Mouse (Mus musculus): Measurements from ENCODE around the gene Fhit.

The Fhit gene

DNA sequence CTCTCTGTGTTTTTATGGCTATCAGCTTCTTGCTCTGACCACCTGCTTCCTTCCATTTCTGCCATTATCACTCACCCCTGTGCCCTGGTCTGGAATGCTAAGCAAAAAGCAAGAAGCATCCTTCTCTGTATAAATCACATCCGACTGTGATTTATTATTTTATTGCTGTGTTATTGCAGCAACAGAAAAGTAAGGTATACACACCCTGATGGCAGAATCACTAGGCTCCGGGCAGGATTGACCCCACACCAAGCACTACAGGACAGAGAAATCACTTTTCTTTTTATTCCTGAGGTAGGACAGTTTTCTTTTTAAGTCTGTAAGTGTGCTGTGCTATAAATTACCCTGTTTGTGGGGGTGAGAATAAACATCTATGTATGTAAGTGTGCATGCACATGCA, 460.1 kb downstream of the Fhit start:
- no peak for DNase-seq

DNA sequence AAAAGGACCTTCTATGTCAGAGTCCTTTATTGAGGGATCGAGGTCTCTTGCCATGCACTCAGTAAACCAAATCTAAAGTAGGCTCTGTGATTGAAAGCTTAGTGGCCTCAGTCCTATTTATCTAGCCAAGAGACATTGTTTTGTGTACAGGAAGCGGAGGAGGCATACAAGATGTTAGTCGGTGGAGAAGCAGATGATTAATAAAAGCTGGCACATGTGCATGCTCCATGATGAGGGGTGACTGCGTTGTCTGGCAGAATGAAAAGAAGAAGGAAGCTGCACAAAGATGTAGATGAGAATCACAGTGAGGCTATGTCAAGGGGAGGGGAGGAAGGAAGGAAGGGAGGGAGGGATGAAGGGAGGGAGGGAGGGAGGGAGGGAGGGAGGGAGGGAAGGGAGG, 481.8 kb downstream of the Fhit start:
- DNase-seq: no peak

DNA sequence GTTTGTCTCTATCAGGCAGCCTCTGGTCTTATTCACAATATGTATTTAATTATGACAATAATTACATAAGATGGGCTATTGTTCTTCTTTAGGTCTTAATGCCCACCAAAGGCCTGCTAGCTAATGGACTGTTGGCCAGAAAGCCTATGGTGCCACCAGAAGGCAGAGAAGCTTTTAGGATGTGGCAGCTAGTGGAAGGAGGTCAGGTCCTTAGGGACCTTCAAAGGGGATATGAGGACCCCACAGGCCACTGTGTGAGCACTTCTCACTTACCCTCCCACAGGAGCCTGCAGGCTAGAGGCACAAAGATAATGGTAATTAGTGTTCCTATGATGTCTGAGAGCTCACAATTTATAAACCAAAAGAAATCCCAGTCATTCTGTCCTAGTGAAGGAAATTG, 482.2 kb downstream of the Fhit start:
- DNase-seq: no peak

DNA sequence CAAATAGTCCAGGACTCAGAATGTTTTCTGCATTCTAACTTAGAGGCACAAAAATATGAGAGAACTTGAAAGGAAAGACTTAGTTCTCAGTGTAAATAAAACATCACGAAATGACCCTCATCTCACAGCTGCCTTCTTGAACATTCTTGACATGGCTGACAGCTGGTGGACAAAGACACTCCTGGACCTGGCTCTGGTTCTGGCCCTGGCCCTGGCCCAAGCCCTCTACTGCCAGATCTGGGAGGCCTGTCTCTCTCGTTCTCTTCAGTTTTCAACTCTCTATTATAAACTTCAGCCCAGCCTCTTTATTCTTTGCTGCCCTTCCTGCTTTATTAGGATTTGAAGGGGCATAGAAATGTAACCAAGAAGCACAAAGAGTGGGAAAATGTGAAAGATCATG, 484.2 kb downstream of the Fhit start:
- no peak for DNase-seq

DNA sequence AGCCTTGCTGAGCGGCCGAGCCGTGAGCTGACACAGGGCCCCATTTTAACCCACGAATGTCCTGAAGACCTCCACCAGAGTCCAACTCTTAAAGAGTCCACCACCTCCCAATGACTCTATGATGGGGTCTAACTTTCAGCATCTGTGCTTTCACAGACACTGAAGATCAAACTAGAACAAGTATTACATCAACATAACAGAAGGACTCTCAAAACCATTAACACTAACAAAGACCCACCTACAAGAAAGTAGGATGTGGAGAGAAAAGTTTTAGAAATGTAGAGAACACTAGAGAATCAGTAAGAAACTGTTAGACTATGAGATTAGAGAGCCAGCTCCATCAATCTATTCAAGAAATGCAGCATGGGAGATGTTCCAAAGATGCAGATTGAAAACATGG, 501.6 kb downstream of the Fhit start:
- no peak for DNase-seq

DNA sequence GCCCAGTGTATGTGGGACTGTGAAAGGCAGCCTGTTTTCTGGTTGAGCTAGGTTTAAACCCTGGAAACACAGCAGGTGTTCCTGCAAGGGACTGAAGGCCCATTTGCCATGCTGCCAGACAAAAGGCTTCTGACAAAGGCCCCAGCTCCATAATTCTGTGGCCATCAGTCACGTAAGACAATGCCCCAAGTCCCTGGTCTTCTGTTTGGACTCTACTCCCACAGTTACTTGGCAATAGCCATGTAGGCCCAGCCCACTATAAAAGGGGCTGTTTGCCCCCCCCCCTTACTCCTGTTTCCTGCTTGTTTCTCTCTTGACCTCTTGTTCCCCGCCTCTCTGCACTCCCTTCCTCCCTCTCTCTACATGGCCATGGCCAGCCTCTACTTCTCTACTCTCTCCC, 502.5 kb downstream of the Fhit start:
- no peak for DNase-seq

DNA sequence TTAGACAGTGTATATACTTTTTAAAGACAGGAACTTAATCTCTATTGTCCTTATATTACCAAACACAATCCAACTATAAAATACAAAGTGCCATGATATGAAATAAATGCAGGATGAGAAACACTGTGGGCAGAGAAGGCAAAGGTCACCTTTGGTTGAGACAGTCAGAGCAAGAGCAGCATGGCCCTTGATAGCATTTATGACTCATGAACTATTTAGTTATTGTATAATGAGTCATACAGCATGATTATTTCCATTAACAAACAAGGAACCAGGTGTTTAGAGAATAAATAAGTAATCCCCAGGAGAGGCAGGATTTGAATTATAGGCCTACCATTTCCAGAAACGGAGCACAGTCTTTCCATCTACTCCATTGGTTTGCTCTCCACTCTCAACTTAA, 503.6 kb downstream of the Fhit start:
- no peak for DNase-seq

DNA sequence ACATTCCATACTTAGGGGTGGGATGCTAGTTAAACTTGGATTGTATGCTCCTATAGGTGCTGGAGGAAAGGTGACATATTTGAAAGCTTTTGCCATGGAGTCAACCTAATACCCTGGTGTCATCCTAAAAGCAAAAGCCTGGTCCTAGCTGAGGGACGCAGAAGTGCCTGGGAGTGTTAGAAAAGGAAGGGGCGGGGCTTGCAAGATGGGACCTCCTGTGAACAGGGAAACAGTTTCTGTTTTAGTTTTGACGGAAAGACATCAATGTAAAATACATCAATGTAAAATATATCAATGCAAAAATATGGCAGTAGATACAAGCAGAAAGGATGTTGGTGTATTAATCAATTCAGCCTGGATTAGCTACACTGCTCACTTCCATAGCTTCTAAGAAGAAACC, 504.5 kb downstream of the Fhit start:
- no peak for DNase-seq

DNA sequence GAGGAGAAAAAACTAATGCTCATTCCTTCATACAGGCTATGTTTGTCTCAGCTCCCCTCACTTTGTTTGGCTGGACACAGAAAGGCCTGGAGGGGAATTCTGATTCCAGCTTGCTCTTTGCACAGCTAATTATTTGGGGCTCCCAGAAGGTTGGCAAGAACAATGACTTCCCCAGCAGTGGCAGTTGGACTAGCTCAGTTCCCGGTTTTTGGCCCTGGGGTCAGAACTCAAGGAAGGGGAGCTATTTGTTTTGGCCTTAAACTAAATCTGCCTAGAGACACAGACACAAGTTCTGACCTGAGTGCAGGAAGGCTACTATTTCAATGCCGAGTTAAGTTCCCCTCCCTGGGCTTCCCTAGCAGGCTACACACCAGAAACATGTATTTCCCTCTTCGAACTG, 506.0 kb downstream of the Fhit start:
- DNase-seq: no peak

DNA sequence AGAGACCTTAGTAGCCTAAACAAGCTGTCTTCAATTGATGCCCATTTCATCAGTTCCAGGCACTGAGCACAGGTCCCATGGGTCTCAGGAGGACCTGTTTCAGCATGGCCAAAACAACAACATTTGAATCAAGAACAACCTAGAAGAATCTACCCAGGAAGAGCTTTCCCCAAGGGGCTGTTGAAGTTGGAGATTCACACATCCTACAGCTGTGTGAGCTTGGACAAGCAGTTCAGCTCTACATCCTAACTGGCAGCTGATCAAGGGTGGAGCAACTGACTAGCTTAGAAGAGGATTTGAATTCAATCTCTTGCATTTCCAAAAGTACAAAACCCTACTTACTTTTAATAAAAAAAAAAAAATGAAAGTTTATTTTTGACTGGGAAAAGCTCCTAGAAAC, 514.0 kb downstream of the Fhit start:
- DNase-seq: no peak

DNA sequence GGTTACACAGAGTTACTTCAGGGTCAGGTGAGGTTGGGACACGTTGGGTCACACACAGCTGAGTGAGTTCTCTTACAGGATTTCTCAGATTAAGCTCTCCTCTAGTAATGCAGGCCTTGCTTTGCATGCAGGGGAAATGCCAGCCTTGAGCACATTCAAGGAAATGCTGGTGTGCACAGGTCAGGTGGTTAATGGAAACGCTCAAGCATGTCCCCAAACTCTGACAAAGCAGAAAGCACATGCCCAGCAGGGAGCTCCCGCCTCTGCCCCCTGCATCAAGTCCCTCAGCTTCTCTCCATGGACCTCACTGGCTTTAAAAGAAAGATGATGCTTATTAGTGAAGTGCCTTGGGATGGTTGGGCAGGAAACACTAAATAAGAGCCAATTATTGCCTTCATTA, 530.1 kb downstream of the Fhit start:
- DNase-seq: no peak

DNA sequence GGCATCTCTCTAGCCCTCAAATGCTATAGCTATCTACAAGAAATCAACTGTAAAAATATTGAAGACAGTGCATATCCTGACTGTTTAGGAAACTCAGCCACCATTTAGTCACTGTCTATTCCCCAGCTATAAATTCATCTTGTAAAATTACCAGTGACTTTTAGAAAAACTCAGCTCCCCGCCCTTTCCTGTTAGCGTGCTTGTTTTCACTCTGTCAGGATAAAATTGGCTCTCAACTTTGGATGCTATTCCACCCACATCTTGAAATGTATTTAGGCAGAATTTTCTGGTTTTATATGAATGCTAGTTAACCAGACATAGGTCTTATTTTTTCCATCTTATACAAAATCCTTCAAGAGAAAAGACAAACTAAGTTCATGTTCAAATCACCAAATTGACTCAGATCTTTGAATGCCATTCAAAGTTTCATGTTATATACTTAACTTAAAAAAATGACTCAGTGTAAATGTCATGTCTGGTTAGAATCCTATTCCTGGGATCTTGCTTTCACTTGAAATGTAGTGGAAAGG, 530.9 kb downstream of the Fhit start:
- DNase-seq: no peak

DNA sequence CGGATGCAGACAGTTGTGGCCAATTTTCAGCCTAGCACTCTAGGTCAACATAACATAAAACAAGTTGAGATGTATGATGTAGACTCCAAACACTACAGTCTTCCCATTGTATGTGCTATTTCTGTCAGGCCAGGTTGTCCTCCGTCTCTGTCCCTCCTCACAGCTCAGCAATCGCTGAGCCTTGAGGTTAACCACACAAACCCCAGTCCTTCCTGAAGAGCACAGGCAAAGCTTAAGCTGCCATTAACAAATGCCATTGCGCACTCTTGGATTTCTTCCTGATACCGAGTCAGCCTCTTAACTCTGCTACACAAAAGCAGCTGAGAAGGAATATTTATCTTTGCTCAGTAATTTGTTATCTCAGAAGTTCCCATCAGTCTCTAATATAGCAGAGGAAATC, 568.4 kb downstream of the Fhit start:
- no peak for DNase-seq

DNA sequence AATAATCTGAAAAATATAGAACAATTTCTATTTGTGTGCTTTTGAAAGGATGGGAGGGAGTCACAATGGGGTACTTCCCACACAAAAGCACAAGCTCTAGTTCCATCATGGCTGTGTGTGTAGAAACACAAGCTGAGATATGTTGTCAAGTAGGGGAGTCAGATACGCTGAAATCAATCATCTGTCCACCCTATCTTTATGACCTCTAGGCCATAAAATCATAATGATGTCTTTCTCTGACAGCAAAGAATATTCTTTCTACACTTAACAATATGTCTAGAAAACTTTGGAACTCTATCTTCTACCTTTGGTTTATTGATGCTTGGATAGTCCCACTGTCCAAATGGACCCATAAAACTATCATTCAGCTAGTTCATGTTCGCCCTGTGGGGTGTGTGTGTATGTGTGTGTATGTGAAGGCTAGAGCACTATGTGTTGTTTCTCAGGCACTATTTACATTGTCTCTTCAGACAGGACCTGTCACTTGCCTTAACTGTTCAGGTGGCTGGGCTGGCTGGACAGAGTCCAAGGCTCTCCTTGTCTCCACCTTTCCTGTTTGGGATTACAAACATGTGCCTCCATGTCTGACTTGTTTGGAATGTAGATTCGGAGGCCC, 592.8 kb downstream of the Fhit start:
- DNase-seq: no peak

DNA sequence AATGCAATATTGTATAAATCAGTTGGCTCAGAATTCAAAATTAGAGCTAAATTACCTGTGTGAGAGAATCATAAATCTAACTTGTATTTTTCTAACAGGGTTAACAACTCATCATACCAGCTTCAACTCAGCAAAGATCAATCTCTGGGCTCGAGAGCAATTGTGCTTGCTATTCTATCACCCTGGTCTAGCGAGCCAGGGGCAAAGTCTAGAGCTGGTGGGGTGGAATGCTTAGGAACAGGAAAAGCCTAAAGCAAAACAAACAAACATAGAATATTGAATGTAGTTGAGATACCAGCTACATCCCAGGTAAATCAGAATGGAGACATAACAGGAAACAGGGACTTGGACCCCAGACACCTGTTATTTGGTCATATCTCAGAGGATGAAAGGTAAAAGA, 594.1 kb downstream of the Fhit start:
- no peak for DNase-seq

DNA sequence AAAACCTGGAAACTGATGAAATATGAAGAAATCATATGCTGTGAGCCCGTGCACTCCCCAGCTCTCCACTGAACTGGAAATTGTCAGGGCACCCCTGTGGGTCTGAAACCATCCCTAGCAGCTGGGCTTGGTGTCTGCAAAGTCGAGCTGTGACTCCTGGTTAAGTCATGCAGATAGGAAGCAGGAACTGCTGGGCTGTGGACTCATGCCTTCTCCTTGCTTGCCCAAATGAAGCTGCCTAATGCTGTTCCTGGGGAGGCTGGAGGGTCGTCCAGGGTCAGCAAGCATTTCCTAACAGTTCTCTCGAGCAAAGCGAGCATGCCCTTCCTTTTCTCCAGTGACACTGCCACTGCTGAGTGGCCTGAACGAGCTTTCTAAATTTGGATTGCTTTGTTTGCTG, 607.1 kb downstream of the Fhit start:
- DNase-seq: no peak

DNA sequence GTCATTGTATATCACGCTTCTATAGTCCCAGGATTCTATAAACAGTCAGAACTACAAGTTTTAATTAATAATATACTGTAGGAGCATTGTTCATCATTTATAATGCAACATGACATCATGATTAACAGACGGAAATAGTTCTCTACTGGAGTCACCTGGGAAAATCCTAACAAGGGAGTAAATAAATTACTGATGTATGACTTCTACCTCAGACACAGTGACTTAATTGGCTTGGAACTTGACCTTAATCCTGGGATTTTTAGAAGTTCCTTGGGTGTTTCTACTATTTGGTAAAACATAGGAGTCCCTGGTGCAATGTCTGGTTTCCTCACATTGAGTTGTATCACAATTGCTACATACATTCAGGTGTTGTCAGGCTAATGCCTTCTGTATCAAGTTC, 613.2 kb downstream of the Fhit start:
- no peak for DNase-seq

DNA sequence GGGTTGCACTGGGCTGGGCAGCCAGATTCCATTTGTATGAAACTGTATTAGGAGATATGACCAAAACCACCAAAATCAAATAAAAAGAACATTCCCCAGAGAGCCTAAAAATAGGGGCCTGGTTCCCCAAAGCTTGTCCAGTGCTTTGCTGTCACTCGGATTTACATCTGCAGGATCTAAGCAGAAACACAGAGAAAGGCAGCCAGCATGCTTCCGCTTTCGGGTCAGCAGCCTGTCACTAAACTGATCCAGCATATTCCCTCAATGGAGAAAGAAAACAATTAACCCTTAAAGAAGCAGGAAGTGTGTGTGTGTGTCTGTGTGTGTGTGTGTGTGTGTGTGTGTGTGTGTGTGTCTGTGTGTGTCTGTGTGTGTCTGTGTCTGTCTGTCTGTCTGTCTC, 615.9 kb downstream of the Fhit start:
- no peak for DNase-seq

DNA sequence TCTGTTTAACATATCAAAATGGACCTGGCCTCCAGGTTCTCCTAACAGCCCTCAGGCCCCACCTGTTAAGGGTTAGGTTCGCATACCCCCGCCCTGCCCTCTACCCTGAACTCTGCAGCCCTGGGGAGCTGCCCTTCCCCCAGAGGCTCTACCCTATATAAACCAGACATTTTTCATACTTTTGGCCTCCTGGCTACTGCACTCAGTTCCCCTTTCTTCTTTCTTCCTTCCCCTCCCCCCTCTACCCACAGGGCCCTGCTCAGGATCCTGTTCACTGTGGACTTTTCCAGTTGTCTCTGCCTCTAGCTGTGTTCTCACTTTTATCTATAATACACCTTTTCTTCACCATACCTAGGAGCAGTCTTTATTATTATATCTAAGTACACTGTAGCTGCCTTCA, 627.0 kb downstream of the Fhit start:
- DNase-seq: no peak

DNA sequence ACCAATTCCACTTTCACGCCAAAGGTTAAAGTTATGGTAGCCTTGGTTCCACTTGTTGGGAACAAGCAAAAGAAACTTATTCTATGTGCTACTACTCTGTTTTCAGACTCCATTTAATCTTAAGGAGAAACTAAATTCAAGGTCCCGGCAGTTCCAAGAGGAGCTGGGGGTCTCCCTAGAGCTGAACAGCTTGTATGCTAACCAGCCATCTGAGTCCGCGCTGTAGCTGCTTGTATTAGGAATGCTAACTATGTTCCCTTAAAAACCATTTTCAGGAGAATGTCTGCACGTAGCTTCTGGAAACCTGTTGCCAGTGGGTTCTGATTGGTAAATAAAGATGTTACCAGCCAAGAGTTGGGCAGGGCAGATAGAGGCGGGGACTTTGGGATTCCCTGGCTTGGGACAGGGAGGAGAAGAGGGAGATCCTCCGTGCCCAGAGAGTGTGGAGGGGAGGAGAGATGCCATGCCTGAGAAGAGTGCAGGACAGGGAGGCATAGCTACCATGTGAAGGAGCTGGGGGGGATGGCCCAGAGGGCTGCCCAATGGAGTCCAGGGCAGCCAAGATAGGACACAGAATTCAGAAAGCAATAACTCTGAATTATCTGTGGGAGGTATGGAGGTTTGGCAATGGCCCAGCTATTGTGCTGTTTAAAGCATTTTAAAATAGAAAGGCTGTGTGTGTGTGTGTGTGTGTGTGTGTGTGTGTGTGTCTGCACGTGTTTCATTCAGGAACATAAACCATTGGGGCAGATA, 629.9 kb downstream of the Fhit start:
- DNase-seq: no peak

DNA sequence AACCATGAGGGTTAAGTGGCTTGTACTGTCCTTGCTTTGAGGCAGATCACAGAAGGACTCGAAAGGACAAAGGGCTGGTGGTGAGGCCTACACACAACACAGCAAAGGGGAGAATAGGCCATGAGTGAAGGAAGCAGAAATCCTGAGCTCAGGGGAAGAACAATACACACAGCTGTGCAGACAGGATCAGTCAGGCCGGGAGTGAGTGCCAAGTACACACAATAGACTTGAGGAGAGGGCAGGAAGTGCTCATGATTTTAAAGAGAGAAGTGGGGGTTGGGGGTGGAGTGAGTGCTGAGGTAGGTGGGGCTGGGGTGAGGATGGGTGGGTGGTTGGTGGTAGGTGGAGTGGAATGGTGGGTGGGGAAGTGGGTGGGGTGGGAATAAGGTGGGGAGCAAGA, 635.0 kb downstream of the Fhit start:
- DNase-seq: peak; percentile 49

DNA sequence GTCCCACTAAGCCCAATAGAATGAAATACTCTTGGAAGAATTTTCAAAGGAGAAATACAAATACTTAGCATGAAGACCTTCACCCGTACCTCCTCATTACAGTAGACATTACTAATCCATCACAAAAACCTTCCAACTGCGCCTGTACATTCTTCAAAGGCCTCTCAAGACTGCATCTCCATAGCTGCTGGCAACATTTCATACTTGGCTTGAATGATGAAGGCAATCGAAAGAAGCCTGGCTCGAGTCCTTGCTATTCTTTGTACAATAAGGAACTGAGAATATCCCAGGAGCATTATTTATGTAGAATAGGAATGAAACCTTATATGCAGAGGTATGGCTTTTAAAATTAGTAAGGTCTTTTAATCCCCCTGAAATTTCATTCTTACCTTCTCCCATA, 636.0 kb downstream of the Fhit start:
- no peak for DNase-seq

DNA sequence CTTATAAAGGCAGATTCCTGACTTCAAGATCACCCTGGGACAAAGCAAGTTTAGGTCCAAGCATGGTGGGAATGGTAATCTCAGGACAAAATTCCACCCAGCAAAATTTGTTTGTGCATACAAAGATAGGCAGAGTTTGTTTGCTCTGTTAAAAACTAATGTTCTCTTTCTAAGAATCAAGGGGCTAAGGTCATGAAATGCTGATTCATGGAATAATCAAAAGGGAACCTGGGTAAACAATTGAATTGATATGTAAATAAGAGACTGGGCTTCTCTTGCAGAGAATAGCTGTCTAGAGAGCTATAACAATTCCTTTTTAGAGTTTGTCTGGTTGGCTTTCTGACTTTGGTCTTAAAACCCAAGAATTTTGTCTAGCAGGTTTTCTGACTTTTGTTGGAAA, 647.8 kb downstream of the Fhit start:
- no peak for DNase-seq

DNA sequence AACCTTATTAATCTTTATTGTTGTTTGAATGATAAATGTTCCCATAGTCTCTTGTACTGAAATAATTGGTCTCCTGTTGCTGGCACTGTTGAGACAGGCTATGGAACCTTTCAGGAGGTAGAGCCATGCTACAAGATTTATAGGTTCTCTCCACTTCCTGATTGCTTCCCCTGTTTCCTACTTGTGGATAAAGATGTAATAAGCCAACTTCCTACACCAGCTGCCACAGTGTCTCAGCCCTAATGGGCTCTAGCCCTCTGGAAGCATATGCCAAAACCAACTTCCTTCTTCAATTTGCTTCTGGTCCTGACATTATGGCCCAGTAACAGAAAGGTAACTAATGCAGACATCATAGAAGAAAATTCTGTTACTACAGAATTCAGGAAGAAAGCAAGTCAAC, 652.6 kb downstream of the Fhit start:
- DNase-seq: no peak

DNA sequence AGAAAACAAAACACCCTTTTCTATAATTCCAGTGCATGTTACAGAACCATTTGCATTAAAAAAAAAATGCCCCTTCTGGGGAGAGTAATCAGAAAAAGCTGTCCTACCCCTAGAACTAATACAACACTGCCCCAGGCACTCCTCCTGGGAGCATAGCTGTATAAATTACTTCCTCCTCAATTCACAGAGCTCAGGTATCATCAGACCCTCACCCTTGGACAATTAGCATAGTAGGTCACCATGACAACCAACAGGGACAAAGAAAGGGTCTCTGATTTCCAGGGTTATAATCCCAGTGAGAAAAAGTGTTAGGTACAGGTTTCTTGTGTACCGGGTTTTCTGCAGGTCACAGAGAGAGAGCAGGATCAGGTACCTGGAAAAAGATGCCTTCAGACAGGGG, 654.3 kb downstream of the Fhit start:
- no peak for DNase-seq
